Mouse (Mus musculus) limb, embryonic 10.5 days (tissue): ENCODE results near the gene Zic4. TPM values are rescaled to one million over a fixed set of nuclear protein-coding genes. Genes with fewer than 3 reads are reported as not detected.

Experiments
- DNase-seq: peaks from one replicate; pipeline ENCODE4 v3.0.0-alpha.2; 2017; ENCODE audit warnings: low spot score
- H3K27ac ChIP-seq: fragments of 300-500 bp; sonication (generic); 2 replicates; pipeline ENCODE4 v1.5.1; 2016; ENCODE audit warnings: mild to moderate bottlenecking
- H3K27me3 ChIP-seq: fragments of 300-500 bp; sonication (generic); 2 replicates; pipeline ENCODE4 v1.6.1; 2016; ENCODE audit warnings: low read depth, mild to moderate bottlenecking; ENCODE audit not compliant: poor library complexity, severe bottlenecking
- H3K36me3 ChIP-seq: fragments of 300-500 bp; sonication (generic); 2 replicates; pipeline ENCODE4 v1.6.1; 2016; ENCODE audit warnings: mild to moderate bottlenecking, moderate library complexity
- H3K4me1 ChIP-seq: fragments of 300-500 bp; sonication (generic); 2 replicates; pipeline ENCODE4 v1.6.1; 2016
- H3K4me3 ChIP-seq: fragments of 300-500 bp; sonication (generic); 2 replicates; pipeline ENCODE4 v1.5.1; 2016; ENCODE audit warnings: mild to moderate bottlenecking, moderate library complexity
- H3K9me3 ChIP-seq: fragments of 300-500 bp; sonication (generic); replicated peaks from 2 replicates; pipeline ENCODE4 v1.6.1; 2016; ENCODE audit warnings: mild to moderate bottlenecking
- WGBS: fragments of 180-500 bp; shearing (Covaris S2); methylation state at CpG from one replicate; pipeline ENCODE4 v1.1.7; 2016; 5-methylcytosine and 5-hydroxymethylcytosine counted together
- polyA plus RNA-seq: library from polyadenylated mRNA; unstranded; fragments of >200 nt; fragmentation: Nextera tagmentation; extraction: Ambion mirVana; gene quantifications from 2 replicates; pipeline ENCODE4 v1.2.1, GENCODE M21; 2016

The Zic4 gene
- polyA plus RNA-seq, 1 experiment from 2014 or later = 0.05 TPM

DNA sequence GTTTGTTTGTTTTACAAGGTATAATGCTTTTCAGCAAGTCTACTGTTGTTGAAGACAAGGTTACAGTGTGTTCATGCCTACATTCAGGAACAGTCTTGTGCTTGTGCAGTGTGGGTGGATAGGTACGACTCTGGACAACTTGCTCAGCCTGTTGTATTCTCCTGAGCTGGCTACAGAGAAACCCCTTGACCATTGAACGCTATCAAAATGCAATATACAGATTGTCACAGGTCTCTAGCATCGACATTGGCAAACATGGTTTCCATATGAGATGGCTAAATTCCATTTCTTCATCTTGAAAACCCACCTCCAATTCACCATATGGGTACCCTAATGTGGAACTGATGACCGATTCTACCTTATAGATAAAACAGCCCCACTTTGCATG, 5.9 kb upstream of the Zic4 start:
- Histone ChIP-seq H3K36me3 (no peaks in the 10 kb centered on the region), H3K27ac (no peak overlapping the region), H3K4me3 (no peak overlapping the region), H3K9me3 (no peaks in the 10 kb centered on the region), H3K27me3 (peaks cover 100% of the 10 kb centered on the region), H3K4me1 (peaks cover 14% of the 10 kb centered on the region)
- WGBS = 13% methylated on average over 4 of the region's 4 CpGs
- DNase-seq = no peak

DNA sequence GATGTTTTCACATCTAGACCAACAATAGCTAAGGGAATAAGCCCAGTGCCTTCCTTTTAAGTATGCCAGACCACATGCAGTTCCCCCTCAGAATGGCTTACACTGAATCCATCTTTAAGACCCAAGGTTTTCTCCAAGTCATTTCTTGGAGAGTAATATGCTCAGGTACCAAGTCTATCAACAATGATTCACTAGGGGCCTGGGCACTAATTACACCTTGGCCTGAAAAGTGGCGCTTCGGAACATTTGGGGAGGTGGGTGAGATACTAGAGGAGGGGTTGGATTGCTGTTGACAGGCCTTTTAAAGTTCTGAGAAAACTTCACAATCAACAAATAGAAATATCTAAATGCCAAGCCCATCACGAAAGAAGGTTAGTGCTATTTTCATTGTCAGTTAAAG, 4.9 kb upstream of the Zic4 start:
- Histone ChIP-seq H3K4me3 (no peak overlapping the region), H3K4me1 (peaks cover 23% of the 10 kb centered on the region), H3K36me3 (no peaks in the 10 kb centered on the region), H3K27me3 (peaks cover 100% of the 10 kb centered on the region), H3K27ac (no peak overlapping the region), H3K9me3 (no peaks in the 10 kb centered on the region)
- DNase-seq = no peak
- 8% methylated on average over 3 of the region's 3 CpGs for WGBS

DNA sequence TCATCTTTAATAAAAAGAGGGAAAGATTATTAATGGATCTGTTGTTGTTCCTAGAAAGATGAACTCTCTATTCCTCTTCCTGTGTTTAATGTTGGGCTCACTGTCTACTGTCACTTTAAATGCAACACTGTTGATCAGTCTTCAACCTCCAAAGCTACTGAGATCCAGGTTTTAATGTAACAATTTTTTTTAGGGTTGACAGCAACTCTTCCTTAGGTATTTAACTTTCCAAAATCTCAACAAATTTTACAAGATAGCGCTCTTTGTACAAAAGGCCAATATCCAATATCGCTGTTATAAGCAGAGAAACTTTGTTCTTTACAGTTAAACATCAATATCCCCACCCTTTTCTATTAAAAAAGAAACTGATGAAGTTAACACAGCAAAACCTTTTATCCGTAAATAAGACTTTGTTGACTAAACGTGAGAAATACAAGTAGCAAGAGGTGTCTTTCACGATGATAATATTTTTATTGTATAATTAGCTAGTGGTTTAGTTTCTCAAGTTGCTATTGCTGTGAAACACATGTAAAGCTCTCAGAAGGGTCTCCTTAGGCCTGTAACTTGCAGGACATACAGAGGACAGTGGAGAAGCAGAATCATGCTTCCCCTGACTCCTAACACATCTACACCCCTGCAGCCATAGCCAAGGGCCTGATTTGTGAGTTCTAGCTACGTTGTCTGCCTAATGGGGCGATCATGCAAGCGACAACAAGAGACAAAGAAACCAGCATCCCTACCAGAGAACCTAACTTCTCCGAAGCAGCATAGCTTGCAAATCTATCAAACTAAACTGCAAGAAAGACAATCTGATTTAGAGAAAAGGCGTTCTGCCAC, 3.1 kb upstream of the Zic4 start:
- H3K27me3 ChIP-seq = peaks cover 100% of the 10 kb centered on the region
- H3K36me3 ChIP-seq = no peaks in the 10 kb centered on the region
- peaks cover 20% of the 10 kb centered on the region for H3K4me1 ChIP-seq
- H3K4me3 ChIP-seq = no peak overlapping the region
- WGBS = 7% methylated on average over 10 of the region's 10 CpGs
- DNase-seq = no peak
- H3K9me3 ChIP-seq = no peaks in the 10 kb centered on the region
- no peak overlapping the region for H3K27ac ChIP-seq

DNA sequence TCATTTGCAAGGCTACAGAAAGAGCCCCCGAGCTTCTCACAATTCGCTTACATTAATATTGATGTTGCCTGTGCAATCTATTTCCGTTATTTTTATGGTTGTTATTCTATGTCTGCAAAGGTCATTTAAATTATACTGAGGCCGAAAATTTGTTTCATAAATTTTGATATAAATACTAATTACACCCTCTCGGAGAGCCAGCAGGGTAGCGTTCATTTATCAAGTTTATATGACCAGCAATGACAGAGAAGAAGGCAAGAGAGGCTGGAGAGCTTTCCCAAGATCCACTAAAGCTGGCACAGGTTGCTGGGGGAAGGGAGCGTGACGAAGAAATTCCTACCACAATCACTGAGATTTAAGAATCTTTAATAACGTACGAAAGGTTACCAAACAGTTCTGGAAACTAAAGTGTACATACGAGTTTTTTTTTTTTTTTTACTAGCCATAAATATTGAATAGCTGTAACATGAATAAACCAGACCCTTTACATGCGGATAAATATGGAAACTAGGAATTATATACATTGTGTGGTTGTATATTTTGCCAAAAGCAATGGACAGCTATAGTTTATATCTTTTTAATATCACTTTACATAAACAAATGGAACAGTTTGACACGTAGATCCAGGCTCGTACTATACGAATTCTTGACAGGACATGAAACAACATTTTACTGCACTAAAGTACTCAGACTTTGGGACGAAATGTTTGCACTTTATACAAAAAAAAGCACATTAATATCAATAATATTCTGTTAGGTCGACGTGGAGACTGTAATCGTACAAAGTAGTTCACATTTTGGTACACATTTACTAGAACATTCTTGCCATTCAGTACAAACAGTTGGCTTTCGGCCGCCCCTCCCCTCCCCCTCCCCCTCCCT, 1.8 kb upstream of the Zic4 start:
- WGBS = 3% methylated on average over 21 of the region's 21 CpGs
- Histone ChIP-seq H3K4me3 (no peak overlapping the region), H3K9me3 (no peaks in the 10 kb centered on the region), H3K36me3 (no peaks in the 10 kb centered on the region), H3K27ac (no peak overlapping the region), H3K4me1 (peaks cover 28% of the 10 kb centered on the region), H3K27me3 (peaks cover 100% of the 10 kb centered on the region)
- no peak for DNase-seq

DNA sequence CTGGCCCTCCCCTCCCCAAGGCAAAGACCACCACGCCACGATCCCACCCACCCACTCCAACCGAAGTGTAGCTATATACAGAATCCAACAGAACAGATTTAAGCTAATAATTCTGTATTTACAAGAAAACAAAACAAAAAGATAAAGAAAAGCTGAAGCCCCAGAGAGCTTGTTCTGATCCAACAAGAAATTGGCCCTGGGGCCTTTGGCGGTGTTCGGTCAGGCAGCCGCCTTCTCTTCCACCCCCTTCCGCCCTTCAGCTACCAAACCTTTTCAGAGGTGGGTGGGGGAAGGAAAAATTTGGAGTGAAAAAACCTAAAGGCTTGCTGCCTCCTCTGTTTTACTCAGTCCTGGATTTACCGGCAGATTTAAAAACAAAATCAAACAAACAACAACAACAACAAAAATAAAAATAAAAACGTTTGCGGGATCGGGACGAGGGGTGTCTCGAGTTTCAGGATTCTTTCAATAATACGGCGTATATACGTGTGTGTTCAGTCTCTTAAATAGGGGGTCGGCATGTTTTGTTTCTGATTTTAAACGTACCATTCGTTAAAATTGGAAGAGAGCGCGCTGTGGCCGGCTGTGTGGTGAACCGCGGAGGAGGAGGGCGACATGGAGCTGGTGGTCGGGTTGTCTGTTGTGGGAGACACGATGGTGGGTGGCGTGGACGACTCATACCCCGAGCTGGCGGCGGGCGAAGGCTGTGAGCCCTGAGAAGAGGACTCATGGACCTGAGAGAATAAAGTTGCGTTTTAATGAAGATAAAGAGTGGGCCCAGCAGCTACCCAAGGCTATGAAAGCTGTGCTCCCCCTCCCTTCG, 969 bp upstream of the Zic4 start:
- peaks cover 100% of the 10 kb centered on the region for H3K27me3 ChIP-seq
- under 1% methylated on average over 35 of the region's 35 CpGs for WGBS
- no peaks in the 10 kb centered on the region for H3K9me3 ChIP-seq
- no peak overlapping the region for H3K27ac ChIP-seq
- peaks cover 21% of the 10 kb centered on the region for H3K4me1 ChIP-seq
- 0 out of 2 replicates have a peak overlapping the region, but pooled peaks have one; percentile 38 for H3K4me3 ChIP-seq
- no peak for DNase-seq
- H3K36me3 ChIP-seq = no peaks in the 10 kb centered on the region

DNA sequence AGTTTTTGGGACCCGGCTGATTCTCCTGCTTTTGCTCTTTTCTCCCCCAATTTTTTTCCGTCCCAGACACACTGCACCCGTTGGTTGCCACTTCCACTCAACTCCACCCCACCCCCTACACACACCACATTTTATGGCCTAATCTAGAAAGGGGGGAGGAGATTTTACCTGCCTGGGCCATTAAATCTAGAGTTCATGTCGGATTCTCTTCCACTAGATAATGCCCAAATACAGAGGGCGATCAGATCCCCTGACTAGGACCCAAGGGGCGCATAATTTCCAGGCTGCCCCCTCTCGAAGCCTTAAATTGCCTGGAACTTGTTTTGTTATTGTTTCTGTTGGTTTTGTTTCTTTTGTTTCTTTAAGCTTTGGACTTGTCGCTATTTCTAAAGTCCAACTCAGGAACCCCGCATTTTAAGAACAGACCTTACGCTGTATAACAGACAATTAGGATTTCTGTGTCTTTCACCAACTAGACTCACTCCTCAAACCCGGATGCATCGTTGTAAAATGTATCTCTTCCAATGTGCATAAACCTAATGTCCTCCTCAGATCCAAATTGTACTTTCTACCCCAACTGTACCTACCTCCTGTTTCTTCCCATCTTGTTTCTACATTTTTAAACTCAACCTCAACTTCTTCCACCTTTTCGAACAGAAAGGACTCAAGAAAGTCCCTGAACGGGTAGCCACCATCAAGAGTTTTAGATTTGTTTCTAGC, 958 bp downstream of the Zic4 start:
- Histone ChIP-seq H3K4me1 (peaks cover 21% of the 10 kb centered on the region), H3K36me3 (no peaks in the 10 kb centered on the region), H3K27ac (no peak overlapping the region), H3K27me3 (peaks cover 100% of the 10 kb centered on the region), H3K9me3 (no peaks in the 10 kb centered on the region), H3K4me3 (no peak overlapping the region)
- 2% methylated on average over 14 of the region's 14 CpGs for WGBS
- DNase-seq = no peak

DNA sequence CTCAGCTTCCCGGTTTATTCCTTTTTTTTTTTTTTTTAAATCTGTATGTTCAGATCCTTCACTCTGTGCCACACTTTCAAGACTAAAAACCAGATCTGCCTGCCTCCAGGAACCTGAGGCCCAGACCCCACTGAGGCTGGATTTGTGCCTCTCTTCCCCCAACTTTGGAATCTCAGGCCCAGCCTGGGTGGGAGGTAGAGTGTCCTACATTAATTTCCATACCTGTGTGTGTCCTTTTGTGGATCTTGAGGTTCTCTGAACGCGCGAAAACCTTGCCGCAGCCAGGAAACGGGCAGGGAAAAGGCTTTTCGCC, 1.6 kb downstream of the Zic4 start:
- Histone ChIP-seq H3K4me1 (peaks cover 21% of the 10 kb centered on the region), H3K4me3 (no peak overlapping the region), H3K36me3 (no peaks in the 10 kb centered on the region), H3K27ac (no peak overlapping the region), H3K27me3 (peaks cover 100% of the 10 kb centered on the region), H3K9me3 (no peaks in the 10 kb centered on the region)
- peak; percentile 68 for DNase-seq
- 3% methylated on average over 7 of the region's 7 CpGs for WGBS

DNA sequence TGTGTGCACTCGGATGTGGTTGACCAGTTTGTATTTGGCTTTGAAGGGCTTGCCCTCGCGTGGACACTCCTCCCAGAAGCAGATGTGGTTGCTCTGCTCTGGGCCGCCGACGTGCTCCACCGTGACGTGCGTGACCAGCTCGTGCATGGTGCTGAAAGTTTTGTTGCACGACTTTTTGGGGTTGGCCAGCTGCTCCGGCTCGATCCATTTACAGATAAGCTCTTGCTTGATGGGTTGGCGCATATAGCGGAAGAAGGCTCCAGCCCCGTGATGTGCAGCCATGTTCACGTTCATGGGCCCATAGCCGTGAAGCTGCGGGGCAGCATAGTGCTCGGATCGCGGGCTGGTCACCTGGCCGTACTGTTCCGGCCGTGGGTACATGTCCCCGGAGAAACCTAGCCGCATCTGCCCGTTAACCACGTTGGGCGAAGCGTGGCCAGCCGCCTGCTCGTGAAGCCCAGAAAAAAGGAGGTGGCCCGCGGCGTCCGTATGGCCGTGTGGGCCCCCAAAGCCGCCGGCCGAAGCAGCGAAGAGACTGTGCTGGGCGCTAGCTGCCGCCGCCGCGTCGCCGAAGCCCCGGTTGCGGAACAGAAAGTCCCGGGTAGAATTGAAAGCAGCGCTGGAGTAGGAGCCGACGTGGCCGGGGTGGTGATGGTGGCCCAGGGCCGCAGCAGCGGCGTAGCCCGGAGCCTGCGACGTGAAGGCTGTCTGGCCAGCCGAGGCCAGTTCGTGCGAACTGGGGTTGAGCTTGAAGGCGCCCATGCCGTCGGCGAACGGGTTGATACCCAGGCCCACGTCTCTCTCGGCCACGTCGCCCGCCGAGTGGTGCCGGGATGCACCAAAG, 2.1 kb downstream of the Zic4 start:
- DNase-seq = peak; percentile 74
- Histone ChIP-seq H3K4me1 (peaks cover 21% of the 10 kb centered on the region), H3K36me3 (no peaks in the 10 kb centered on the region), H3K27ac (no peak overlapping the region), H3K27me3 (peaks cover 100% of the 10 kb centered on the region), H3K4me3 (peak overlapping the region; percentile 35), H3K9me3 (no peaks in the 10 kb centered on the region)
- WGBS = under 1% methylated on average over 77 of the region's 77 CpGs

DNA sequence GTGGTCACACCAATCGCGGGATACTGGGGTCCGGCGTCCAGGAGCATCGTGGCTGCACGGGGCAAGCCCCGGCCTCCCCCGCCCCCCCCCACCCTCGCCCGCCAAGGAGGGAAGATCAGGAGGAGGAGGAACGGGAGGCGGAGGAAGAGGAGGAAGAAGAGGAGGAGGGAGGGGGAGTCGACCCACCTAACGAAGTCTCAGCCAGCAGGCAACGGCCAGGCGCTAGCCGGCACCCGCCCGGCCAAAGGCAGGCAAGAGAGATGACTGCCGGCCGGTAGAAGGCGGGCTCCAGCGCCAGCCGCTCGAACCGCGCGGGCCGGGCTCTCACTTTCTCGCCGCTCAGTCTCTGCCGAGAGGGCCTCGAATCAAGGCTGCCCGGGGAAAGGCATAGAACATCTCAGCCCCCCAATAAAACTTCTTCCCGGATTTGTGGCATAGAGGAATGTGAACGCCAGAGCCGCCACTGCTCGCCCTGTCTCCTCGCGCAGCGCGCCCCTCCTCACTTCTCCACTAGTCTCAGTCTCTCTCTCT, 2.8 kb downstream of the Zic4 start:
- no peak overlapping the region for H3K27ac ChIP-seq
- H3K4me1 ChIP-seq = peaks cover 21% of the 10 kb centered on the region
- H3K36me3 ChIP-seq = no peaks in the 10 kb centered on the region

DNA sequence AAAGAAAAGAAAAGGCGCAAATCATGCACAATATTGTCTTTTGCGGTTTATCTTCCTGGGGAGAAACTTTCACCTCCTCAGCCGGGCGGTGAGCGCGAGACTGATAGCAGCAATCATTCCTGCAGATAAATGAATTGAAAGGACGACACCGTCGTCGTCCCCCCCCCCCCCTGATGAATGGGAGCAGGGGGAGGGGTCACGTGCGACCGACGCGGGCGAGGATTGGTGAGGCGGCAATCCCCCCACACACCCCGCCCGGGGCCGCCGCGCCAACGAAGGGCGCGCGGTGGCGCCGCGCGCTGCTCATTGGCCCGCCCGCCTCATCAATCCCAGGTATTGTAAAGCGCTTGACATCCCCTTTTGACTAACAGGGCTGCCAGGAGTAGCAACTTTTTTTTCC, 3.5 kb downstream of the Zic4 start, which contains the start of gene Zic1:
Gene Zic1 (minus strand): TSS at position 147 of the 400 bp plus-strand sequence.
- peaks cover 100% of the 10 kb centered on the region for H3K27me3 ChIP-seq
- no peaks in the 10 kb centered on the region for H3K36me3 ChIP-seq
- WGBS = under 1% methylated on average over 33 of the region's 33 CpGs
- peak; percentile 61 for DNase-seq
- H3K27ac ChIP-seq = no peak within 1 kb of the TSS
- peak within 1 kb of the TSS; percentile 35 for H3K4me3 ChIP-seq
- peaks cover 21% of the 10 kb centered on the region for H3K4me1 ChIP-seq
- no peaks in the 10 kb centered on the region for H3K9me3 ChIP-seq

More for the DNA sequence above, 2.8 kb downstream of the Zic4 start:
- H3K4me3 ChIP-seq = peak overlapping the region; percentile 35
- H3K27me3 ChIP-seq = peaks cover 100% of the 10 kb centered on the region
- under 1% methylated on average over 42 of the region's 42 CpGs for WGBS
- H3K9me3 ChIP-seq = no peaks in the 10 kb centered on the region
- peak; percentile 76 for DNase-seq

DNA sequence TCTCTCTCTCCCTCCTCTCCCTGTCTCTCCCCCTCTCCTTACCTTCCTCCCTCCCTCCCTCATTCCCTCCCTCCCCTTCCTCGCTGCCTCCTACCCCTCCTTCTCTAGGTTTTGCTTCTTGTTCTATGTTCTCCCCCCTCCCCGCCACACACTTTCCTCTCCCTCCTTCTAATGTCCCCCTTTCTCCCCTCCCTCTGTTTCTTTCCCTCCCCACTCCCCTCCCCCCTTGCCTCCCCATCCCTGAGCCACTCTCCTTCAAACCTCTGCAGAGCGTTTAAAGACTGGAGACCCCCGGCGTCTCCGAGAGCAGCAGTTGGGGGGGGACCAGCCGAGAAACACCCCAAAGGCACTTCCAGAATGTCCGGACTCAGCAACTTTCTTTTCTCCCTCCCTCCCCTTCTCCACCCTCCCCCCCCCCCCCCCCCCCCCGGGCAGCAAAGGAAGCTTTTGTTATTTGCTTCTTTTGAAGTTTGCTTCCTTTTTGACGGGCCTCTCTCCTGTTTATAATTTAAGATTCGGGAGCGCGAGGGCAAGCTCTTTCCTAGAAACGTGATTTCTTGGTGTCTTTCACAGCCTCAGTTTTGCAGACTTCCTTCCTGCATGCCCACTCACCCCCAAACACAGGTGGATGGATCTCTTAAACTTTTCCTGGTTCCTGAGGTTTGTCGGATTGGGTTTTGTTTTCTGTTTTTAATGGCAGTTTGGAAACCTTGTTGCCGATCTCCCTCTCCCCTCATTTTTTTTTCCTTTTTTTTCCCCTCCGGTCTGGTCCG, 4.2 kb downstream of the Zic4 start:
- Histone ChIP-seq H3K27me3 (peaks cover 100% of the 10 kb centered on the region), H3K4me1 (peaks cover 20% of the 10 kb centered on the region), H3K9me3 (no peaks in the 10 kb centered on the region), H3K4me3 (no peak overlapping the region), H3K27ac (no peak overlapping the region), H3K36me3 (no peaks in the 10 kb centered on the region)
- whole genome bisulfite sequencing = 0% methylated on average over 18 of the region's 18 CpGs
- DNase-seq = peak; percentile 51
